Mouse (Mus musculus) adrenal gland, adult 18-20 months (tissue): Measurements from ENCODE around the gene Taf9b. TPM values are rescaled to one million over a fixed set of nuclear protein-coding genes. Genes with fewer than 3 reads are reported as not detected.

Source experiments
- total RNA-seq, 2 experiments: library from RNA; stranded (reverse); gene quantifications; 1 replicate in 1 of 2; 2 replicates in 1 of 2; pipeline ENCODE4 v1.2.3; 2021

Taf9b gene
- total RNA-seq, 2 experiments from 2014 or later, result 19.0 to 23.3 TPM

Other genes starting within 250 kb of the Taf9b start
- 10 to 100 TPM; 52.9 to 53.2 TPM for gene Magt1, start 209.3 kb downstream of the Taf9b start, total RNA-seq
- 100 to 1,000 TPM; 405 to 701 TPM for gene Cox7b, start 205.5 kb downstream of the Taf9b start, total RNA-seq
- gene Atp7a, start 193.9 kb downstream of the Taf9b start, total RNA-seq, result 10 to 100 TPM; 28.7 to 43.2 TPM
- gene Tlr13, start 78.0 kb downstream of the Taf9b start, total RNA-seq, result 1 to 10 TPM; 2.1 to 4.3 TPM
- 100 to 1,000 TPM; 349 to 508 TPM for gene Pgk1, start 34.1 kb downstream of the Taf9b start, total RNA-seq
- gene Fnd3c2, start 34.2 kb upstream of the Taf9b start, total RNA-seq, result under 1 TPM in 1 of 2 experiments, not detected in 1; 0.10 TPM